Mouse (Mus musculus): ENCODE results near the gene Mok. TPM values are rescaled to one million over a fixed set of nuclear protein-coding genes. Genes with fewer than 3 reads are reported as not detected.

Mok gene
- polyA plus RNA-seq, 1 experiment from 2014 or later: 7.1 TPM

GRCm38 (mm10) chr12:110799226-110799625, 41.5 kb downstream of the Mok start:
- no peaks in the 10 kb centered on the region for H3K36me3 ChIP-seq (replicated peaks; ENCODE audit: control insufficient read depth, insufficient read depth, low read depth, low read length)
- 90% methylated on average over 4 of the region's 4 CpGs for WGBS
- DNase-seq (ENCODE audit: low spot score) (no peak), ATAC-seq (replicated peaks; ENCODE audit: insufficient number of reproducible peaks, low FRiP score, low TSS enrichment, low read depth) (no peak)
- no peak overlapping the region for H3K9ac ChIP-seq (replicated peaks; ENCODE audit: low read length)
- H3K4me2 ChIP-seq (ENCODE audit: low read depth, low read length): no peak overlapping the region
- H3K4me3 ChIP-seq (ENCODE audit: low read depth, low read length): no peak overlapping the region
- no peaks in the 10 kb centered on the region for H3K9me3 ChIP-seq (replicated peaks; ENCODE audit: control insufficient read depth, low read length)
- H3K27me3 ChIP-seq (ENCODE audit: control insufficient read depth, insufficient read depth, low read length): no peaks in the 10 kb centered on the region
- H3K27ac ChIP-seq (replicated peaks; ENCODE audit: low read depth, low read length): no peak overlapping the region
- no peaks in the 10 kb centered on the region for H3K4me1 ChIP-seq (ENCODE audit: control insufficient read depth, insufficient read depth, low read length)

GRCm38 (mm10) chr12:110797842-110798431, 42.8 kb downstream of the Mok start:
- H3K27me3 ChIP-seq (ENCODE audit: control insufficient read depth, insufficient read depth, low read length): no peaks in the 10 kb centered on the region
- no peak overlapping the region for H3K4me2 ChIP-seq (ENCODE audit: low read depth, low read length)
- H3K9ac ChIP-seq (replicated peaks; ENCODE audit: low read length): no peak overlapping the region
- ATAC-seq (replicated peaks; ENCODE audit: insufficient number of reproducible peaks, low FRiP score, low TSS enrichment, low read depth): no peak
- H3K36me3 ChIP-seq (replicated peaks; ENCODE audit: control insufficient read depth, insufficient read depth, low read depth, low read length): no peaks in the 10 kb centered on the region
- no peaks in the 10 kb centered on the region for H3K9me3 ChIP-seq (replicated peaks; ENCODE audit: control insufficient read depth, low read length)
- no peaks in the 10 kb centered on the region for H3K4me1 ChIP-seq (ENCODE audit: control insufficient read depth, insufficient read depth, low read length)
- no peak overlapping the region for H3K4me3 ChIP-seq (ENCODE audit: low read depth, low read length)
- no peak overlapping the region for H3K27ac ChIP-seq (replicated peaks; ENCODE audit: low read depth, low read length)
- 88% methylated on average over 10 of the region's 10 CpGs for WGBS
- no peak for DNase-seq (ENCODE audit: low spot score)

- Histone ChIP-seq H3K4me3 (ENCODE audit: low read depth, low read length) (no peak overlapping the region), H3K27me3 (ENCODE audit: control insufficient read depth, insufficient read depth, low read length) (no peaks in the 10 kb centered on the region), H3K36me3 (replicated peaks; ENCODE audit: control insufficient read depth, insufficient read depth, low read depth, low read length) (no peaks in the 10 kb centered on the region; the same call in 1 of the 2 replicates), H3K9ac (replicated peaks; ENCODE audit: low read length) (no peak overlapping the region), H3K4me1 (ENCODE audit: control insufficient read depth, insufficient read depth, low read length) (no peaks in the 10 kb centered on the region), H3K27ac (replicated peaks; ENCODE audit: low read depth, low read length) (no peak overlapping the region), H3K9me3 (replicated peaks; ENCODE audit: control insufficient read depth, low read length) (no peaks in the 10 kb centered on the region), H3K4me2 (ENCODE audit: low read depth, low read length) (no peak overlapping the region)
- ATAC-seq (replicated peaks; ENCODE audit: insufficient number of reproducible peaks, low FRiP score, low TSS enrichment, low read depth) (no peak), DNase-seq (ENCODE audit: low spot score) (no peak)
- WGBS: 82% methylated on average over 6 of the region's 6 CpGs
Observed at GRCm38 (mm10) chr12:110797202-110797601, 43.5 kb downstream of the Mok start.

- DNase-seq (ENCODE audit: low spot score) (no peak), ATAC-seq (replicated peaks; ENCODE audit: insufficient number of reproducible peaks, low FRiP score, low TSS enrichment, low read depth) (no peak)
- H3K4me2 ChIP-seq (ENCODE audit: low read depth, low read length): no peak overlapping the region
- no peaks in the 10 kb centered on the region for H3K27me3 ChIP-seq (ENCODE audit: control insufficient read depth, insufficient read depth, low read length)
- no peak overlapping the region for H3K4me3 ChIP-seq (ENCODE audit: low read depth, low read length)
- H3K27ac ChIP-seq (replicated peaks; ENCODE audit: low read depth, low read length): no peak overlapping the region
- H3K9me3 ChIP-seq (replicated peaks; ENCODE audit: control insufficient read depth, low read length): no peaks in the 10 kb centered on the region
- no peaks in the 10 kb centered on the region; the same call in 1 of the 2 replicates for H3K36me3 ChIP-seq (replicated peaks; ENCODE audit: control insufficient read depth, insufficient read depth, low read depth, low read length)
- 88% methylated on average over 6 of the region's 6 CpGs for WGBS
- no peaks in the 10 kb centered on the region for H3K4me1 ChIP-seq (ENCODE audit: control insufficient read depth, insufficient read depth, low read length)
- H3K9ac ChIP-seq (replicated peaks; ENCODE audit: low read length): no peak overlapping the region
Observed at GRCm38 (mm10) chr12:110796748-110797147, 44.0 kb downstream of the Mok start.

GRCm38 (mm10) chr12:110795035-110795434, 45.7 kb downstream of the Mok start:
- ATAC-seq (replicated peaks; ENCODE audit: insufficient number of reproducible peaks, low FRiP score, low TSS enrichment, low read depth): no peak

GRCm38 (mm10) chr12:110791026-110791425, 49.7 kb downstream of the Mok start:
- H3K4me3 ChIP-seq (ENCODE audit: low read depth, low read length): no peak overlapping the region
- DNase-seq (ENCODE audit: low spot score) (no peak), ATAC-seq (replicated peaks; ENCODE audit: insufficient number of reproducible peaks, low FRiP score, low TSS enrichment, low read depth) (no peak)
- no peaks in the 10 kb centered on the region for H3K27me3 ChIP-seq (ENCODE audit: control insufficient read depth, insufficient read depth, low read length)
- no peak overlapping the region for H3K4me2 ChIP-seq (ENCODE audit: low read depth, low read length)
- H3K4me1 ChIP-seq (ENCODE audit: control insufficient read depth, insufficient read depth, low read length): no peaks in the 10 kb centered on the region
- H3K9me3 ChIP-seq (replicated peaks; ENCODE audit: control insufficient read depth, low read length): no peaks in the 10 kb centered on the region
- H3K27ac ChIP-seq (replicated peaks; ENCODE audit: low read depth, low read length): no peak overlapping the region
- 93% methylated on average over 8 of the region's 8 CpGs for WGBS
- no peaks in the 10 kb centered on the region; the same call in 1 of the 2 replicates for H3K36me3 ChIP-seq (replicated peaks; ENCODE audit: control insufficient read depth, insufficient read depth, low read depth, low read length)
- H3K9ac ChIP-seq (replicated peaks; ENCODE audit: low read length): no peak overlapping the region

More at GRCm38 (mm10) chr12:110795035-110795434, 45.7 kb downstream of the Mok start:
- no peak for DNase-seq (ENCODE audit: low spot score)
- Histone ChIP-seq H3K9me3 (replicated peaks; ENCODE audit: control insufficient read depth, low read length) (no peaks in the 10 kb centered on the region), H3K4me1 (ENCODE audit: control insufficient read depth, insufficient read depth, low read length) (no peaks in the 10 kb centered on the region), H3K4me2 (ENCODE audit: low read depth, low read length) (no peak overlapping the region), H3K4me3 (ENCODE audit: low read depth, low read length) (no peak overlapping the region), H3K27ac (replicated peaks; ENCODE audit: low read depth, low read length) (no peak overlapping the region), H3K9ac (replicated peaks; ENCODE audit: low read length) (no peak overlapping the region), H3K27me3 (ENCODE audit: control insufficient read depth, insufficient read depth, low read length) (no peaks in the 10 kb centered on the region), H3K36me3 (replicated peaks; ENCODE audit: control insufficient read depth, insufficient read depth, low read depth, low read length) (no peaks in the 10 kb centered on the region; the same call in 1 of the 2 replicates)
- 87% methylated on average over 6 of the region's 6 CpGs for WGBS

- no peak overlapping the region for H3K4me2 ChIP-seq (ENCODE audit: low read depth, low read length)
- no peak overlapping the region for H3K4me3 ChIP-seq (ENCODE audit: low read depth, low read length)
- no peak overlapping the region for H3K27ac ChIP-seq (replicated peaks; ENCODE audit: low read depth, low read length)
- H3K4me1 ChIP-seq (ENCODE audit: control insufficient read depth, insufficient read depth, low read length): no peaks in the 10 kb centered on the region
- H3K9ac ChIP-seq (replicated peaks; ENCODE audit: low read length): no peak overlapping the region
- DNase-seq (ENCODE audit: low spot score): no peak
- no peaks in the 10 kb centered on the region for H3K9me3 ChIP-seq (replicated peaks; ENCODE audit: control insufficient read depth, low read length)
- H3K36me3 ChIP-seq (replicated peaks; ENCODE audit: control insufficient read depth, insufficient read depth, low read depth, low read length): no peaks in the 10 kb centered on the region; the same call in 1 of the 2 replicates
- no peaks in the 10 kb centered on the region for H3K27me3 ChIP-seq (ENCODE audit: control insufficient read depth, insufficient read depth, low read length)
- no peak for ATAC-seq (replicated peaks; ENCODE audit: insufficient number of reproducible peaks, low FRiP score, low TSS enrichment, low read depth)
- 88% methylated on average over 4 of the region's 4 CpGs for WGBS
Observed at GRCm38 (mm10) chr12:110790580-110790979, 50.2 kb downstream of the Mok start.

GRCm38 (mm10) chr12:110786243-110786642, 54.5 kb downstream of the Mok start:
- Histone ChIP-seq H3K9ac (replicated peaks; ENCODE audit: low read length) (no peak overlapping the region), H3K27ac (replicated peaks; ENCODE audit: low read depth, low read length) (no peak overlapping the region), H3K27me3 (ENCODE audit: control insufficient read depth, insufficient read depth, low read length) (no peaks in the 10 kb centered on the region), H3K4me3 (ENCODE audit: low read depth, low read length) (no peak overlapping the region), H3K36me3 (replicated peaks; ENCODE audit: control insufficient read depth, insufficient read depth, low read depth, low read length) (0 out of 2 replicates have a peak, but pooled peaks cover 3% of the 10 kb centered on the region), H3K4me1 (ENCODE audit: control insufficient read depth, insufficient read depth, low read length) (no peaks in the 10 kb centered on the region), H3K9me3 (replicated peaks; ENCODE audit: control insufficient read depth, low read length) (no peaks in the 10 kb centered on the region), H3K4me2 (ENCODE audit: low read depth, low read length) (no peak overlapping the region)
- DNase-seq (ENCODE audit: low spot score) (no peak), ATAC-seq (replicated peaks; ENCODE audit: insufficient number of reproducible peaks, low FRiP score, low TSS enrichment, low read depth) (no peak)
- 91% methylated on average over 4 of the region's 4 CpGs for WGBS

All from embryonic facial prominence, embryonic 11.5 days (tissue).